Mouse (Mus musculus) stomach, embryonic 16.5 days (tissue): ENCODE results near the gene Epha4. TPM values are rescaled to one million over a fixed set of nuclear protein-coding genes. Genes with fewer than 3 reads are reported as not detected.

ENCODE experiments used
- ATAC-seq: fragments of 200-750 bp; cut with Nextera tagmentation; 2 replicates; pipeline ENCODE4 v1.8.0; 2017; ENCODE audit warnings: moderate number of reproducible peaks, moderate TSS enrichment; ENCODE audit not compliant: insufficient read depth, low FRiP score
- H3K27ac ChIP-seq: fragments of 300-500 bp; sonication (generic); 2 replicates; pipeline ENCODE4 v1.5.1; 2014; ENCODE audit warnings: low read length
- H3K27me3 ChIP-seq: fragments of 300-500 bp; sonication (generic); 2 replicates; pipeline ENCODE4 v1.6.1; 2014; ENCODE audit warnings: low read length, control low read depth, mixed read lengths; ENCODE audit not compliant: control insufficient read depth, insufficient read depth
- H3K36me3 ChIP-seq: fragments of 300-500 bp; sonication (generic); 2 replicates; pipeline ENCODE4 v1.6.1; 2014; ENCODE audit warnings: low read length; ENCODE audit not compliant: control insufficient read depth, insufficient read depth
- H3K4me1 ChIP-seq: fragments of 300-500 bp; sonication (generic); 2 replicates; pipeline ENCODE4 v1.6.1; 2014; ENCODE audit warnings: low read length, control low read depth, mixed read lengths; ENCODE audit not compliant: control insufficient read depth, insufficient read depth
- H3K4me2 ChIP-seq: fragments of 300-500 bp; sonication (generic); 2 replicates; pipeline ENCODE4 v1.6.1; 2014; ENCODE audit warnings: low read depth, low read length, mixed read lengths
- H3K4me3 ChIP-seq: fragments of 300-500 bp; sonication (generic); replicated peaks from 2 replicates; pipeline ENCODE4 v1.5.1; 2014; ENCODE audit warnings: mild to moderate bottlenecking, low read length
- H3K9ac ChIP-seq: fragments of 300-500 bp; sonication (generic); 2 replicates; pipeline ENCODE4 v1.6.1; 2014; ENCODE audit warnings: low read length
- H3K9me3 ChIP-seq: fragments of 300-500 bp; sonication (generic); replicated peaks from 2 replicates; pipeline ENCODE4 v1.6.1; 2016; ENCODE audit warnings: low read length, control low read depth; ENCODE audit not compliant: control insufficient read depth
- WGBS: fragments of 180-500 bp; shearing (Covaris S2); extraction: QIAGEN DNeasy Blood & Tissue Kit; methylation state at CpG from one replicate; pipeline ENCODE4 v1.1.7; 2014; 5-methylcytosine and 5-hydroxymethylcytosine counted together
- polyA plus RNA-seq: library from polyadenylated mRNA; unstranded; fragments of >200 nt; fragmentation: Nextera tagmentation; extraction: Ambion mirVana; gene quantifications from 2 replicates; pipeline ENCODE4 v1.2.1, GENCODE M21; 2015

Gene Epha4
- 11.8 and 12.0 TPM in 2 replicates for polyA plus RNA-seq

DNA sequence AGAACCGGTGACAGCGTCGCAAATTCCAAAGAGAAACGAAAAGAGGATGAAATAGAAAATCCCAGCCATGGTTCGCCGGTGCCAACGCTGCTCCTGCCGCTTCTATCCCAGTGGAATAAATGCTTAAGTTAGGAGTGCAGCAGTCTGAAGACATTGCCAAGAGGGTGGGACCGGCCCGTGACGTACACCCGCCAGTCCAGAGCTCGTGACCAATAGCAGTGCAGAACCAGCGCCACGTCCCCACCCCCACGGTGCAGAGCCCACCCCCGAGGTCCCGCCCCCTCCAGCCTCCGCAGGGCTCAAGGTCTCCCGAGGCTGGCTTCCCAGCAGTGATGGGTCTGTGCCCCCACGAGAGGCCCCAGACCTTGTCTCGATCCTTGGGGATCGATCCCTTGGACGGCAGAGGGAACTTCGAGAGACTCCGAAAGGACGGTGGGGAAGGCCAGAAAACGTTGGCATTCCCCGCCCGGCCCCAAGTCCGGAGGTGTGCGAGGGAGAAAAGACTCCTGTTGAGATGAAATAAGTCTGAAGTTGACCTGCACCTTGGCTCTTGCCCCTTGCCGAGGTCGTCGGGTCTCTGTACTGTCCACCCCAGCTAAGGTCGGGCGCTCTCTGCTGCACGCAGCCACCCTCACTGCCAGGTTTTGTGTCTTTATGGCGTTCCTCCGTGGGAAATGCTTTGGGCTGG is at the start of gene Epha4:
Gene Epha4, minus strand, starts transcription at position 126 of the 688 bp plus-strand sequence.
- Histone ChIP-seq H3K36me3 (no peaks in the 10 kb centered on the region), H3K9ac (peak within 1 kb of the TSS; percentile 77), H3K4me3 (peak within 1 kb of the TSS; percentile 77), H3K27me3 (peaks cover 5% of the 10 kb centered on the region; the same call in 1 of the 2 replicates), H3K9me3 (no peaks in the 10 kb centered on the region), H3K4me2 (peak within 1 kb of the TSS; percentile 96), H3K4me1 (peaks cover 21% of the 10 kb centered on the region; the same call in 1 of the 2 replicates), H3K27ac (peak within 1 kb of the TSS; percentile 67)
- ATAC-seq = peak; percentile 96
- WGBS = under 1% methylated on average over 40 of the region's 40 CpGs

DNA sequence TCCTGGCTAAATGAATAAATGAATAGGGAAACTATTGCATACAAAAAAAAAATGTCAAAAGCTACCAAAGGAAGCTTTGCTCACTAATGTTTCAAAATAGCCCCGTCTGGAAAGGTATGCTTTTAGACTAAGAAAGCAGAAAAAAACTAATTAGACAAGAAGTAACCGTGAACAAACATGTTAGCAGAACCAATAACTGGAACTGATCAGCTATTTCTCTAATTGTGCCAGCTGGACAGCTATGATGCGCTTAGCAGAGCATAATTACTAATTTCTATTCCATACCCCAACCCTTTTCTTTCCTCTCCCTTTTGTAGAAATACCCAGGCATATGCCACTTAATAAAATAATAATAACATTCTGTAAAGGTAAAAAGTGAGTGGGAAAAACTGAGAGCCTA is 41.3 kb upstream of the Epha4 start:
- no peaks in the 10 kb centered on the region for H3K27me3 ChIP-seq
- H3K36me3 ChIP-seq = no peaks in the 10 kb centered on the region
- H3K9me3 ChIP-seq = no peaks in the 10 kb centered on the region
- H3K4me1 ChIP-seq = no peaks in the 10 kb centered on the region
- no peak overlapping the region for H3K9ac ChIP-seq
- ATAC-seq = no peak
- no peak overlapping the region for H3K27ac ChIP-seq
- H3K4me3 ChIP-seq = no peak overlapping the region
- no peak overlapping the region for H3K4me2 ChIP-seq
- WGBS = 82% methylated on average over 3 of the region's 3 CpGs

DNA sequence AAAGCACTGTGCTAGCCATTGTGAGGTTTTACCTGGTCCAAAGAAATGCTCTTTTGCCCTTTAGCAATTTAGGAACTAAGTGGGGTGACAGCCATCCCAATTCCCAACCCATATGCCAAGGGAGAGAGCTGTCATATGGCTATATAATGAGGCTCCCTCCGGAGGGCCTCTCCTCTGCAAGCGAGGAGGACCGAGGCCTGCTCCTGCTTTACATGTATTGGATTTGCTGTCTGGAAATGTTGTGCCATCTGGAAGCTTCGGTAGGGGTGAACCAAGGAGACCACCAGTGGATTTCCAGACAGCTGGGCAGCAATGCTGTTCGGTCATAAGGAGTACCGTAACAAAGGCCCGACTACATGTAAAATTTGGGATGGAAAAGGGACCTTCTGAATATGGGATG is 37.0 kb upstream of the Epha4 start:
- H3K36me3 ChIP-seq = no peaks in the 10 kb centered on the region
- no peak overlapping the region for H3K27ac ChIP-seq
- 93% methylated on average over 7 of the region's 7 CpGs for WGBS
- H3K9ac ChIP-seq = no peak overlapping the region
- no peak overlapping the region for H3K4me2 ChIP-seq
- H3K27me3 ChIP-seq = no peaks in the 10 kb centered on the region
- no peaks in the 10 kb centered on the region for H3K4me1 ChIP-seq
- no peak overlapping the region for H3K4me3 ChIP-seq
- no peaks in the 10 kb centered on the region for H3K9me3 ChIP-seq
- no peak for ATAC-seq

DNA sequence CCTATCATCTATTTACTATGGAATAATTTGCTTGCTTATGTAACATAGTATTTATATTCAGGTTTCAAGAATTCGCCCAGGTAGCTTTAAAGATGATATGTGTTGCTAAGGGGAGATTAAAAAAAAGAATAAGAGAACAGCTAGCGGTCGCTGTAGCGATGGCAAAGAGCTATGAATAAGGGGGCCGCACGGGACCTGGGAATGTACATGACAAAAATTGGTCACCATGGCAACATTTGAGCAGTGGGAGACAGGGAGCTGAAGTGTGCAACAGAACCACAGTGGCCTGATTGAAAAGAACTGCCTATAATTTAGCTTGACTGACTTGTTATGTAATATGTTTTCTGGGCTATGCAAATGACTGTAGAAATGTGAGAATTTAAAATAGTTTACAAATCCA is 30.8 kb upstream of the Epha4 start:
- Histone ChIP-seq H3K4me1 (no peaks in the 10 kb centered on the region), H3K9me3 (no peaks in the 10 kb centered on the region), H3K4me2 (no peak overlapping the region), H3K4me3 (no peak overlapping the region), H3K27me3 (no peaks in the 10 kb centered on the region), H3K36me3 (no peaks in the 10 kb centered on the region), H3K27ac (no peak overlapping the region), H3K9ac (no peak overlapping the region)
- WGBS = 78% methylated on average over 6 of the region's 6 CpGs
- no peak for ATAC-seq

DNA sequence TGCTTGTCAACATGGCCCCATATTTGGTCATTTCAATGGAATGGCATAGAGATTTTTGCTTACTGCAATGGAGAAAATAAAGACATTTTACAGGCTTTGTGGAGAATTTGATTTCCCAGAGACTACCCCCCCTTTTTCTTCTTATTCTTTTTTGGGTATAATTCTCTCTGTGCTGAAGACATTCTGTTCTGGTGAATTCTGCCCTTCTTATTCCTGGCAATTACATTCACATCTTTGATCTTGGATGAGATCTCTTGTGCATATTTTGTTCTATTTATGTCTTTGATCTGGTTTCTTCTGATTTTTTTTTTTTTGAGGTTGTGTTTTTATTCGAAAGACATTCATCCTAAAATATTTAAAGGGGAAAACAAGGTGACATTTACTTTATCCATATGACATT is 30.1 kb upstream of the Epha4 start:
- no peaks in the 10 kb centered on the region for H3K36me3 ChIP-seq
- H3K27ac ChIP-seq = no peak overlapping the region
- ATAC-seq = no peak
- H3K9ac ChIP-seq = no peak overlapping the region
- no peaks in the 10 kb centered on the region for H3K9me3 ChIP-seq
- H3K4me3 ChIP-seq = no peak overlapping the region
- WGBS = 89% methylated on average over 1 of the region's 1 CpGs
- H3K27me3 ChIP-seq = no peaks in the 10 kb centered on the region
- no peak overlapping the region for H3K4me2 ChIP-seq
- H3K4me1 ChIP-seq = no peaks in the 10 kb centered on the region

DNA sequence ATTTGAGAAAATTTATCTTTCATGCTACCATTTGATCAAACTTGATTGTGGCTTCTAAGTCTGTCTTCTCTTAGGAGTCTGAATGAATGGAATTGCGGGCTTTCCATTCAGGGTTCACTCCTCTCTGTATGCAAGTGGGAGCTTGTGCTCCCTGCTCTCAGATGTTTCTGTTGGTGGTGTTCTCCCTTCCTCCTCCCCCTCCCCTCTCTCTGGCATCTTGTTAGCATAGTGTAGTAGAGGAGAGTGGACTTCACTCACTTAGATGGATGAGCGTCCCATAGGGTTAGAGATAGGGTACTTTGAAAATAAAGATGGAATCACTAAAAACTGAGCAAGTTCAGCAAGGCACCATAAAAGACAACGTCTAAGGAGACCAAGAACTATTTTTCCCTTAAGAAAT is 29.4 kb upstream of the Epha4 start:
- no peaks in the 10 kb centered on the region for H3K36me3 ChIP-seq
- H3K9ac ChIP-seq = no peak overlapping the region
- no peaks in the 10 kb centered on the region for H3K4me1 ChIP-seq
- H3K4me3 ChIP-seq = no peak overlapping the region
- no peaks in the 10 kb centered on the region for H3K9me3 ChIP-seq
- H3K27me3 ChIP-seq = no peaks in the 10 kb centered on the region
- no peak for ATAC-seq
- H3K4me2 ChIP-seq = no peak overlapping the region
- 45% methylated on average over 3 of the region's 3 CpGs for WGBS
- no peak overlapping the region for H3K27ac ChIP-seq

DNA sequence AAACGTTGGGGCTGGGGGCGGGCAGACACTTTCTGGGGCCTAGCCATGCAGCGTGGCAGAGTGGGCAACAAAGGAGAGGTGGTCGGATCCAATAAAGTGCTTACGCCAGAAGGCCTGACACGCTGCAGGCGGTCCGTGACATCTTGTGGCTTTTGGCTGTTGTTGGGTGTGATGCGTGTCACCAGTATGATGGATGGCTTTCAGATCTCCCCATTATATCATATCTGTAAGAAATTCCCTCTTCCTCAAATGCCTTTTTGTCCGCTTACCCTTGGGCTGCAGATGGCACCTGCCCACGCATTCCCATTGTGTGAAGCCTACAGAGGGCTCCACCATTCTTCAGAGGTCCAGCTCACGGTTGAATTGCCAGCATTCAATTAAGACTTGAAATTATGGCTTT is 25.1 kb upstream of the Epha4 start:
- no peak overlapping the region for H3K27ac ChIP-seq
- no peak overlapping the region for H3K9ac ChIP-seq
- ATAC-seq = no peak
- H3K27me3 ChIP-seq = no peaks in the 10 kb centered on the region
- no peaks in the 10 kb centered on the region for H3K4me1 ChIP-seq
- 87% methylated on average over 12 of the region's 12 CpGs for WGBS
- H3K4me2 ChIP-seq = no peak overlapping the region
- H3K36me3 ChIP-seq = no peaks in the 10 kb centered on the region
- no peak overlapping the region for H3K4me3 ChIP-seq
- H3K9me3 ChIP-seq = no peaks in the 10 kb centered on the region

DNA sequence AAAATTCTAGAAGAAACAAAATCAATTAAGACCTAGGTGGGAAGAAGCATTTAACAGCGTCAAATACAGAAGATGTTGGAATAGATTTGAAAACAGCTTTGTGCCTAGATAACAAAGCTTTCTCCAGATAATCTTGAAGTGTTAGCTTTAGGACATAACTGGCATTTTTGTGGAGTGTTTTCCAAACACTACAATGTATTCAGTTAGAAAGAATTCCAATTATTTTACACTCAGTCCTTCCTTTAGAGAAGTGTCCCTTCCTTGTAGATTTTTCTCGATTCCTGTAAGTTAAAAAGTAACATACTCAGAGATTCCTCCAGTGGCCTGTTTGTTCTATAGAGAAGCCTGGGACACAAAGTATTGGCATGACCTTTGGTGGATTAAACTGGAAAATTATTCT is 23.7 kb upstream of the Epha4 start:
- H3K4me3 ChIP-seq = no peak overlapping the region
- no peak overlapping the region for H3K27ac ChIP-seq
- H3K36me3 ChIP-seq = no peaks in the 10 kb centered on the region
- no peaks in the 10 kb centered on the region for H3K9me3 ChIP-seq
- H3K9ac ChIP-seq = no peak overlapping the region
- no peaks in the 10 kb centered on the region for H3K27me3 ChIP-seq
- 41% methylated on average over 2 of the region's 2 CpGs for WGBS
- H3K4me2 ChIP-seq = no peak overlapping the region
- no peaks in the 10 kb centered on the region for H3K4me1 ChIP-seq
- ATAC-seq = no peak

DNA sequence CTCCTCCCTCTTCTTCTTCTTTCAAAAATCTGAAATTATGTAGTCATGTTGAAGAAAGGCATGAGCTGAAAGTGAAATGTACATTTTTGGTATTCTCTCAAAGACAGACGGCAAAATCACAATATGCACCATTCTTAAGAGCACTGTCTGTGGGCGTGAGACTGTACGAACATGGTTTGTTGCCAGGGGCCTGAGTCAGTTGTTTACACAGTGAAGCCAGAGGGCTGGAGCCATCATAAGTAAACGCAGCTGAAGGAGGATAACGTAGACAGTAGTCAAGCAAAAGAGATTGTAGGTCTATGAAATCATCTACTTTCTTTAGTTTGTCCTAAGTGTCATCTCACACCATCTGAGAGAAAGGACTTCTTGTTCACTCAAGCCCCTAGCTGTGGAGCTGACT is 21.0 kb upstream of the Epha4 start:
- 28% methylated on average over 5 of the region's 5 CpGs for WGBS
- no peak overlapping the region for H3K4me2 ChIP-seq
- no peak overlapping the region for H3K4me3 ChIP-seq
- H3K9ac ChIP-seq = no peak overlapping the region
- no peaks in the 10 kb centered on the region for H3K4me1 ChIP-seq
- H3K27ac ChIP-seq = no peak overlapping the region
- H3K9me3 ChIP-seq = no peaks in the 10 kb centered on the region
- no peaks in the 10 kb centered on the region for H3K36me3 ChIP-seq
- H3K27me3 ChIP-seq = no peaks in the 10 kb centered on the region
- ATAC-seq = no peak
